Mouse (Mus musculus): ENCODE data around the gene Serpinc1.

Gene Serpinc1

DNA sequence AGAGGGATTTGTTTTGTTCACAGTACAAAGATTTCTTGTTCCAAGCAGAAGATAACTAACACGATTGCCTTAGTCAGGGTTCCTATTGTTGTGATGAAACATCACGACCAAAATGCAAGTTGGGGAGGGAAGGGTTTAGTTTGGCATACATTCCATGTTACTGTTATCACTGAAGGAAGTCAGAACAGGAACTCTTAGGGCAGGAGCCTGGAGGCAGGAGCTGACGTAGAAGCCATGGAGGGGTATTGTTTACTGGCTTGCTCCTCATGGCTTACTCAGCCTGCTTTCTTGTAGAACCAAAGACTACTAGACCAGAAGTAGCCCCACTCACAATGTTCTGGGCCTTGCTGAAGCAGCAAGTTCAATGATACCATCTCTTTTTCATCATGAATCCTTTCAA is 68.6 kb downstream of the Serpinc1 start:
- DNase-seq (ENCODE audit: low read depth, low spot score), result no peak
